Mouse (Mus musculus) thymus, postnatal 10 days (tissue): ENCODE measurements around the gene Taok3.
A peak's percentile ranks its signal among the peaks of the same experiment; 100 is the strongest.

Experiments
- DNase-seq, 2 experiments: peaks; one replicate each; pipeline ENCODE4 v3.0.0; 2021; ENCODE audit warnings: low spot score in 2 of 2

Gene Taok3

GRCm38 (mm10) chr5:117258276-117258675 lies 138.3 kb downstream of the Taok3 start:
- DNase-seq = no peak

- DNase-seq = no peak
Observed at GRCm38 (mm10) chr5:117263566-117263965, 143.6 kb downstream of the Taok3 start.

- DNase-seq = no peak
Observed at GRCm38 (mm10) chr5:117264701-117265100, 144.8 kb downstream of the Taok3 start.

- no peak for DNase-seq
Observed at GRCm38 (mm10) chr5:117267913-117268312, 148.0 kb downstream of the Taok3 start.

GRCm38 (mm10) chr5:117268749-117269148 lies 148.8 kb downstream of the Taok3 start:
- DNase-seq = no peak

- DNase-seq = no peak
Observed at GRCm38 (mm10) chr5:117269395-117269794, 149.5 kb downstream of the Taok3 start.

GRCm38 (mm10) chr5:117271945-117272344 lies 152.0 kb downstream of the Taok3 start:
- no peak for DNase-seq

- DNase-seq = no peak
Observed at GRCm38 (mm10) chr5:117274817-117275216, 154.9 kb downstream of the Taok3 start.

- DNase-seq = no peak
Observed at GRCm38 (mm10) chr5:117277784-117278183, 157.9 kb downstream of the Taok3 start.

GRCm38 (mm10) chr5:117278809-117279668 lies 159.1 kb downstream of the Taok3 start:
- DNase-seq = no peak

- DNase-seq = no peak
Observed at GRCm38 (mm10) chr5:117279669-117280050, 159.7 kb downstream of the Taok3 start.

- DNase-seq = no peak
Observed at GRCm38 (mm10) chr5:117281536-117281935, 161.6 kb downstream of the Taok3 start.

GRCm38 (mm10) chr5:117282360-117282759 lies 162.4 kb downstream of the Taok3 start:
- DNase-seq = no peak

- no peak for DNase-seq
Observed at GRCm38 (mm10) chr5:117284029-117284428, 164.1 kb downstream of the Taok3 start.

GRCm38 (mm10) chr5:117284682-117285081 lies 164.8 kb downstream of the Taok3 start:
- DNase-seq = no peak

GRCm38 (mm10) chr5:117285266-117285665 lies 165.3 kb downstream of the Taok3 start:
- no peak for DNase-seq

- DNase-seq = no peak
Observed at GRCm38 (mm10) chr5:117286286-117286685, 166.4 kb downstream of the Taok3 start.

GRCm38 (mm10) chr5:117286831-117287822 lies 167.2 kb downstream of the Taok3 start, which contains the start of gene Pebp1:
TSS of gene Pebp1 (minus strand) at chr5:117287625.
- peak; percentile 90 to 92 for DNase-seq

- DNase-seq = no peak
Observed at GRCm38 (mm10) chr5:117289646-117290045, 169.7 kb downstream of the Taok3 start.

GRCm38 (mm10) chr5:117290081-117290480 lies 170.2 kb downstream of the Taok3 start:
- DNase-seq = no peak

- DNase-seq = no peak
Observed at GRCm38 (mm10) chr5:117291312-117291711, 171.4 kb downstream of the Taok3 start.

- DNase-seq = no peak
Observed at GRCm38 (mm10) chr5:117292547-117292946, 172.6 kb downstream of the Taok3 start.
